Mouse (Mus musculus): ENCODE data around the gene Per3.

The Per3 gene

GRCm38 (mm10) chr4:150957106-150957458 lies 87.4 kb downstream of the Per3 start:
- in situ Hi-C loops (cut with MseI, MboI): no loop called here

DNA sequence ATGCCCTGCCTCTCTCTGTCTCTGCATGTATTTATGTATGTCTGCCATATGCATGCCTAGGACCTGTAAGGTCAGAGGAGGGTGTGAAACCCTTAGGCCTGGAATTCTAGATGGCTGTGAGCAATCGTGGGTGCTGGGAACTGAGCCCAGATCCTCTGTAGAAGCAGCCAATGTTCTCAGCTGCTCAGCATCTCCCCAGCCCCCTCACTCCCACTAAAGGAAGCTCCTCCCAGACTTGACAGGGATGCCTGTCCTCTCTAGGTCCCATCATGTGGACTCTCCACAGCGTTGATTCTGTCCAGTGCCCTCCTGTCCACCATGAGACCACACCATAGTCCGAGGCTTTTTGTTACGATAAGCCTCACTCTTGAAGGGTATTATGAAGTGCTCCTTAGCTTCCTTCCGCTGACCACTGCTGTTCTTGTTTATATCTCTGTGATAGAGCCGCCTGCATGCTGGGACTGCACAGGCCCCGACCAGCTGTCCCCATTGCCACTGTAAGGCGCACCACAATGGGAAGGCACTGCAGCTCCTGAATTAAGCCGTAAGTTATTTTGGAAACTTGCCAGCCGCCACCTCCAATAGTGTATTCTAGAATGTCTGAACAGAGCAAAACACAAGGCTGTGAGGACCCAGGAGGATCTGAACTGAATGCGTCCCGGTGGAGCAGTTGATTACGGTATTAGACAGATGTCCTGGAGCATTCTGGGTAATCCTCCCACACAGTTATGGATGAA lies 87.9 kb downstream of the Per3 start:
- in situ Hi-C loops (cut with MseI, MboI): no loop called here
